Mouse (Mus musculus) liver, postnatal 0 days (tissue): ENCODE results near the gene Myrip.
A peak's percentile ranks its signal among the peaks of the same experiment; 100 is the strongest.

Experiments
- CTCF ChIP-seq: sonication (generic); IDR thresholded peaks from 2 replicates; pipeline ENCODE4 v1.5.1; 2016; ENCODE audit warnings: antibody characterized with exemption, low read depth
- EP300 ChIP-seq: IDR thresholded peaks from 2 replicates; pipeline ENCODE4 v1.6.1; 2016; ENCODE audit warnings: antibody characterized with exemption, low read depth, mild to moderate bottlenecking

- TF ChIP-seq EP300 = 0 out of 2 replicates have a peak, but pooled peaks have one; percentile 28
- TF ChIP-seq CTCF = no peak
Observed at GRCm38 (mm10) chr9:120362684-120363083, 61.4 kb downstream of the Myrip start.
